Mouse (Mus musculus): ENCODE results near the gene Lsg1. TPM values are rescaled to one million over a fixed set of nuclear protein-coding genes. Genes with fewer than 3 reads are reported as not detected.

The Lsg1 gene
- 83.3 TPM for polyA plus RNA-seq (2017; shearing (Covaris generic))

GRCm38 (mm10) chr16:30587494-30588327 is at the start of gene Lsg1:
Gene Lsg1, minus strand, starts transcription at chr16:30587592.

GRCm38 (mm10) chr16:30599491-30600268 is 12.3 kb upstream of the Lsg1 start, which contains the start of gene Fam43a:
Gene Fam43a, plus strand, starts transcription at chr16:30599723.

GRCm38 (mm10) chr16:30550748-30551192 is 36.6 kb downstream of the Lsg1 start, which contains the start of gene Tmem44:
Gene Tmem44, minus strand, starts transcription at chr16:30550842.

Other genes starting within 250 kb of the Lsg1 start
- gene Atp13a3, start 181.6 kb downstream of the Lsg1 start, polyA plus RNA-seq (2017; shearing (Covaris generic)), result 6.9 TPM
- gene Tmem44, start 36.8 kb downstream of the Lsg1 start, polyA plus RNA-seq (2017; shearing (Covaris generic)), result 0.33 TPM
- 8.3 TPM for gene Fam43a, start 12.1 kb upstream of the Lsg1 start, polyA plus RNA-seq (2017; shearing (Covaris generic))